14 mouse cellular contexts compared by ENCODE assay signal in the genomic region with DNA sequence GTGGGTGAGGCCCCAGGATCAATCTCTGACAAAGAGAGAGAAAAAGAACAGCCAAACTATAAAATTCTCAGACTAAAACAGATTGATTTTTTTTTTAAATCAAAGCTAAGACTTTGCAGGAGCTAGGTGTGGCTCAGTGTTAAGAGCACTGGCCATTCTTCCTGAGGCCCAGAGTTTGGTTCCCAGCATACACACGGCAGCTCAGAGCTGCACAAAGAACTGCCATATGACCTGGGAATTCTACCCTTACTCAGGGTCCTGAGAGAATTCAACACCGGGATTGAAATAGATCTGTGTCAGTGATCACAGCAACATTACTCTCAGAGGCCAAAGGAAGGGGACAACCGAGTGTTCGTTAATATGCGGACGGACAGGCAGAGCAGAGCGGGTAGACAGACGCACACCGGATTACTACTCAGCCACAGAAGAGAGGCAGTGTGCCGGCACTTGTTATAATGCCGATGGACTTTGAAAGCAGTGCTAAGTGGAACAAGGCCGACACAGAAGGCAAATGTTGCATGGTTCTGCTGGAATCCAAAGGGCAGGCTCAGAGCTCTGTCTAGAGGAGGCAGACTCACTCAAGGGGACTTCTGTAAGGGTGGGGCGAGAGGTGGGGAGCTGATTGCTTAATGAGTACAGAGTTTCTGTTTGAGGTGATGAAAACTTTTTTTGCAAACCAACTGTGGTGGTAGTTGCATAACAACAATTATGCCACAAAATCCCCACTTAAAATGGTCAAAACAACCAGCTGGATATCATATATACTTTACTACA. TPM values are rescaled to one million over a fixed set of nuclear protein-coding genes. Genes with fewer than 3 reads are reported as not detected.
DNase-seq lines count a peak whose midpoint lies in the region; ATAC-seq and TF ChIP-seq lines count a peak whose summit lies in the region.
"Had no signal": no experiment of that assay in that cellular context is flagged by ENCODE, and none has a peak within 500 bp of the region (broad histone marks: within the 10 kb centered on the region; RNA-seq: fewer than 3 reads in every experiment).

No protein-coding gene starts in this region.

- H3K27me3 ChIP-seq in lung, postnatal 0 days (replicated peaks; ENCODE audit: insufficient read depth, low read length), result no peaks in the 10 kb centered on the region
- H3K27me3 ChIP-seq in kidney, embryonic 16.5 days (ENCODE audit: insufficient read depth, low read length), result no peaks in the 10 kb centered on the region
- H3K27me3 ChIP-seq in liver, embryonic 16.5 days (ENCODE audit: control insufficient read depth, insufficient read depth, low read depth, low read length), result no peaks in the 10 kb centered on the region
- H3K27me3 ChIP-seq: heart, embryonic 12.5 days; limb, embryonic 15.5 days; midbrain, embryonic 13.5 days had no signal

- WGBS in lung, postnatal 0 days, result 62% methylated on average over 13 of the region's 13 CpGs
- WGBS in lung, adult 2 months, result 67% methylated on average over 13 of the region's 13 CpGs
- whole genome bisulfite sequencing in kidney, embryonic 16.5 days, result 52% methylated on average over 13 of the region's 13 CpGs
- 58% methylated on average over 13 of the region's 13 CpGs for WGBS in liver, embryonic 16.5 days (ENCODE audit: insufficient replicate concordance)

- no peak overlapping the region for H3K4me3 ChIP-seq in lung, postnatal 0 days (ENCODE audit: low read depth, low read length)
- no peak overlapping the region for H3K4me3 ChIP-seq in lung, adult 2 months (replicated peaks; ENCODE audit: extremely low read depth, low read depth, low read length)
- no peak overlapping the region for H3K4me3 ChIP-seq in kidney, embryonic 16.5 days (ENCODE audit: low read length)
- H3K4me3 ChIP-seq in liver, embryonic 16.5 days (ENCODE audit: low read depth, low read length), result no peak overlapping the region
- H3K4me3 ChIP-seq: forebrain, embryonic 10.5 days; gastrocnemius, adult 2 months; heart, embryonic 12.5 days; limb, embryonic 15.5 days; midbrain, embryonic 13.5 days had no signal

- no peak for TF ChIP-seq POLR2A in lung, adult 2 months (IDR thresholded peaks at IDR 0.05; ENCODE audit: borderline replicate concordance, extremely low read depth, low read depth, low read length)

- no peaks in the 10 kb centered on the region for H3K36me3 ChIP-seq in lung, postnatal 0 days (ENCODE audit: insufficient read depth, low read length)
- H3K36me3 ChIP-seq in kidney, embryonic 16.5 days (ENCODE audit: insufficient read depth, low read length), result no peaks in the 10 kb centered on the region
- H3K36me3 ChIP-seq in liver, embryonic 16.5 days (ENCODE audit: control insufficient read depth, insufficient read depth), result no peaks in the 10 kb centered on the region
- H3K36me3 ChIP-seq: forebrain, embryonic 10.5 days; heart, embryonic 12.5 days; limb, embryonic 15.5 days; midbrain, embryonic 13.5 days had no signal

- peak overlapping the region; percentile 54 for H3K27ac ChIP-seq in lung, postnatal 0 days (ENCODE audit: low read length)
- peak overlapping the region; percentile 3; the same call in 1 of the 2 replicates for H3K27ac ChIP-seq in kidney, embryonic 16.5 days (ENCODE audit: low read length)
- H3K27ac ChIP-seq in liver, embryonic 16.5 days (ENCODE audit: low read length), result peak overlapping the region; percentile 88
- H3K27ac ChIP-seq: forebrain, embryonic 10.5 days; gastrocnemius, adult 2 months; limb, embryonic 15.5 days; midbrain, embryonic 13.5 days had no signal

- no peak overlapping the region for H3K4me2 ChIP-seq in lung, postnatal 0 days (replicated peaks; ENCODE audit: low read depth, low read length)
- H3K4me2 ChIP-seq in kidney, embryonic 16.5 days (replicated peaks; ENCODE audit: low read depth, low read length), result no peak overlapping the region
- no peak overlapping the region for H3K4me2 ChIP-seq in liver, embryonic 16.5 days (ENCODE audit: low read depth, low read length)
- H3K4me2 ChIP-seq: heart, embryonic 12.5 days; limb, embryonic 15.5 days; midbrain, embryonic 13.5 days had no signal

- no peak overlapping the region for H3K9ac ChIP-seq in lung, postnatal 0 days (replicated peaks; ENCODE audit: low read depth)
- H3K9ac ChIP-seq in kidney, embryonic 16.5 days (replicated peaks; ENCODE audit: low read length), result 0 out of 2 replicates have a peak overlapping the region, but pooled peaks have one; percentile 36
- H3K9ac ChIP-seq in liver, embryonic 16.5 days (ENCODE audit: low read depth, low read length), result no peak overlapping the region
- H3K9ac ChIP-seq: heart, embryonic 12.5 days; limb, embryonic 15.5 days; midbrain, embryonic 13.5 days had no signal

- DNase-seq in lung, postnatal 0 days (ENCODE audit: low spot score), result peak; percentile 87
- no peak for DNase-seq in lung, adult 2 months
- no peak for DNase-seq in layer of hippocampus, postnatal 10 days (ENCODE audit: low spot score in 2 of 2)
- DNase-seq in embryo, embryonic 11 days, result no peak
- no peak for DNase-seq in frontal cortex, postnatal 25 days (ENCODE audit: low spot score in 2 of 2)
- DNase-seq: cerebellum, adult 9-11 months; gastrocnemius, adult 2 months had no signal

- ATAC-seq in lung, postnatal 0 days, result peak; percentile 93
- peak; percentile 71; the same call in 1 of the 2 replicates for ATAC-seq in kidney, embryonic 16.5 days (ENCODE audit: low FRiP score, low TSS enrichment)
- peak; percentile 86 for ATAC-seq in liver, embryonic 16.5 days (ENCODE audit: low read depth)
- ATAC-seq in frontal cortex, adult (ENCODE audit: low TSS enrichment), result no peak
- ATAC-seq: midbrain, embryonic 13.5 days had no signal

- H3K9me3 ChIP-seq in lung, postnatal 0 days (ENCODE audit: low read length), result no peaks in the 10 kb centered on the region
- H3K9me3 ChIP-seq in kidney, embryonic 16.5 days (ENCODE audit: low read length), result no peaks in the 10 kb centered on the region
- H3K9me3 ChIP-seq in liver, embryonic 16.5 days (replicated peaks; ENCODE audit: control insufficient read depth, low read length), result no peaks in the 10 kb centered on the region
- H3K9me3 ChIP-seq: forebrain, embryonic 10.5 days; limb, embryonic 15.5 days; midbrain, embryonic 13.5 days had no signal

- no peaks in the 10 kb centered on the region for H3K4me1 ChIP-seq in lung, postnatal 0 days (ENCODE audit: insufficient read depth, low read depth, low read length)
- no peaks in the 10 kb centered on the region for H3K4me1 ChIP-seq in lung, adult 2 months (ENCODE audit: control insufficient read depth, insufficient read depth, low read length)
- H3K4me1 ChIP-seq in kidney, embryonic 16.5 days (ENCODE audit: insufficient read depth, low read length), result 0 out of 2 replicates have a peak, but pooled peaks cover 5% of the 10 kb centered on the region
- peaks cover 7% of the 10 kb centered on the region for H3K4me1 ChIP-seq in liver, embryonic 16.5 days (ENCODE audit: control insufficient read depth, low read depth, low read length)
- H3K4me1 ChIP-seq: heart, embryonic 12.5 days; limb, embryonic 15.5 days; midbrain, embryonic 13.5 days had no signal

- TF ChIP-seq EP300 in lung, postnatal 0 days (IDR thresholded peaks at IDR 0.05), result 0 out of 2 replicates have a peak, but pooled peaks have one; percentile 42

- no peak for TF ChIP-seq CTCF in lung, postnatal 0 days (IDR thresholded peaks at IDR 0.05)
- TF ChIP-seq CTCF in lung, adult 2 months (IDR thresholded peaks at IDR 0.05; ENCODE audit: insufficient read depth, low read length), result no peak

RNA-seq across cellular contexts. Expression of a gene that starts 7.5 kb away (rescaled TPM):
- 0.60 and 0.68 TPM in 2 replicates for polyA plus RNA-seq in lung, postnatal 0 days (2015; fragmentation: Nextera tagmentation; extraction: Ambion mirVana)
- polyA plus RNA-seq in lung, adult 2 months (2012; rRNA removed), result 0.40 and 1.2 TPM in 2 replicates
- 0.46 and 0.53 TPM in 2 replicates for polyA plus RNA-seq in kidney, embryonic 16.5 days (2015; fragmentation: Nextera tagmentation; extraction: Ambion mirVana)
- 0.07 and 0.29 TPM in 2 replicates for polyA plus RNA-seq in liver, embryonic 16.5 days (2015; fragmentation: Nextera tagmentation; extraction: Ambion mirVana)
- total RNA-seq in layer of hippocampus, postnatal 10 days (2021), result 1 to 10 TPM; 7.4 to 9.0 TPM

RNA-seq across cellular contexts. Expression of a gene that starts 8.6 kb away (rescaled TPM):
- polyA plus RNA-seq in lung, postnatal 0 days (2015; fragmentation: Nextera tagmentation; extraction: Ambion mirVana), result 31.9 and 34.0 TPM in 2 replicates
- polyA plus RNA-seq in lung, adult 2 months (2012; rRNA removed), result 74.3 and 97.5 TPM in 2 replicates
- polyA plus RNA-seq in kidney, embryonic 16.5 days (2015; fragmentation: Nextera tagmentation; extraction: Ambion mirVana), result 42.6 and 44.3 TPM in 2 replicates
- 22.1 and 25.9 TPM in 2 replicates for polyA plus RNA-seq in liver, embryonic 16.5 days (2015; fragmentation: Nextera tagmentation; extraction: Ambion mirVana)
- 10 to 100 TPM; 55.4 to 60.4 TPM for total RNA-seq in layer of hippocampus, postnatal 10 days (2021)

RNA-seq across cellular contexts. Expression of a gene that starts 43.4 kb away (rescaled TPM):
- polyA plus RNA-seq in lung, postnatal 0 days (2015; fragmentation: Nextera tagmentation; extraction: Ambion mirVana), result 2.0 and 2.4 TPM in 2 replicates
- polyA plus RNA-seq in lung, adult 2 months (2012; rRNA removed), result 0.77 and 1.5 TPM in 2 replicates
- polyA plus RNA-seq in kidney, embryonic 16.5 days (2015; fragmentation: Nextera tagmentation; extraction: Ambion mirVana), result 1.8 and 4.2 TPM in 2 replicates
- polyA plus RNA-seq in liver, embryonic 16.5 days (2015; fragmentation: Nextera tagmentation; extraction: Ambion mirVana), result 1.5 TPM in 2 replicates
- total RNA-seq in layer of hippocampus, postnatal 10 days (2021), result 1 to 10 TPM; 1.9 to 2.4 TPM

RNA-seq across cellular contexts. Expression of a gene that starts 60.0 kb away (rescaled TPM):
- polyA plus RNA-seq in lung, postnatal 0 days (2015; fragmentation: Nextera tagmentation; extraction: Ambion mirVana), result 37.1 and 41.9 TPM in 2 replicates
- polyA plus RNA-seq in lung, adult 2 months (2012; rRNA removed), result 14.0 and 24.0 TPM in 2 replicates
- polyA plus RNA-seq in kidney, embryonic 16.5 days (2015; fragmentation: Nextera tagmentation; extraction: Ambion mirVana), result 73.7 and 88.3 TPM in 2 replicates
- 21.8 and 24.4 TPM in 2 replicates for polyA plus RNA-seq in liver, embryonic 16.5 days (2015; fragmentation: Nextera tagmentation; extraction: Ambion mirVana)
- total RNA-seq in layer of hippocampus, postnatal 10 days (2021), result 100 to 1,000 TPM; 103 to 105 TPM

Comparison
In these comparisons a context has a peak if more than half of its experiments do, and no peak if none do; other contexts are left out.
1. H3K27ac ChIP-seq: peak in every context shown above with its lines; median percentile 88 in liver, embryonic 16.5 days; 54 in lung, postnatal 0 days; 3 in kidney, embryonic 16.5 days.